Mouse (Mus musculus) cerebellum, adult 2 months (tissue): ENCODE data around the gene Creb3l1.
A peak's percentile ranks its signal among the peaks of the same experiment; 100 is the strongest.

Source experiments
- CTCF ChIP-seq: fragments of 200-500 bp; IDR thresholded peaks from 2 replicates; pipeline ENCODE4 v1.5.1; 2011; ENCODE audit warnings: low read depth, mild to moderate bottlenecking, control low read depth, low read length, moderate library complexity, borderline replicate concordance; ENCODE audit not compliant: insufficient read depth
- POLR2A ChIP-seq: fragments of 200-500 bp; IDR thresholded peaks from 2 replicates; pipeline ENCODE4 v1.6.1; 2011; ENCODE audit warnings: low read length, control low read depth, borderline replicate concordance; ENCODE audit not compliant: insufficient read depth

DNA sequence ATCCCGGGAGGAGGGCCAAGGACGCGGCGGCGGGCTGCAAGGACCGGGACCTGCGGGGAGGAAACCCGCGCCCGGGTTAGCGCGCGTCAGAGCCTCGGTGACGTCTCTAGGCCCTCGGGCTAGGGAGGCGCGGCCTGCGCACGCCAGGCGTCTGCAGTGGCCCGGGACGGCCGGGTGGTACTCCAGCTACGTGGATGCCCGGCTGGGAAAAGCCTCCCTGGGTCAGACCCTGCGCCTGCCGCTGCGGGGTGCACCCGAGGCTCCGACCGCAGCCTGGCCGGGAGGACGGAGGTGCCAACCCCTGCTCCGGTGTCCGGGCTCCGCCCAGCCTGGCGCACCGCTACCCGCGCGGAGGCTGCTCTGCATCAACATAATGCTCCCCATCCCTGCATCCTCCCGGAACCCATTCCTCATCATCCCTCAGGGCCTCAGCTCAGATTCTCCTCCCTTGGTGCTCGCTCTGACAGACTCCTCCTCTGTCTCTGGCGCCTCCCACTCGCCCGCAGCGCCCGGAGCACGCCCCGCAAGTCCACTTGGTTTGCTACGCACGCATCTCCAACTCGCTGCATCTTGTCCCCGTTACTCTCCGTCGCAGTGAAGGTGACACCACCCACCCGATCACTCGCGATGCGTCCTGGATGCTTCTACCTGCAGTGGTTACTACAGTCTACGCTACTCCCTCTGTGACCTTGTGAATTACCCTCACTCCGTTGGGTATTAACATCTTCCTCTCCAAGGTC, 35.3 kb upstream of the Creb3l1 start:
- TF ChIP-seq POLR2A (peak; percentile 79), CTCF (no peak)
